ENCODE assay signal across 30 mouse cellular contexts in the genomic region with DNA sequence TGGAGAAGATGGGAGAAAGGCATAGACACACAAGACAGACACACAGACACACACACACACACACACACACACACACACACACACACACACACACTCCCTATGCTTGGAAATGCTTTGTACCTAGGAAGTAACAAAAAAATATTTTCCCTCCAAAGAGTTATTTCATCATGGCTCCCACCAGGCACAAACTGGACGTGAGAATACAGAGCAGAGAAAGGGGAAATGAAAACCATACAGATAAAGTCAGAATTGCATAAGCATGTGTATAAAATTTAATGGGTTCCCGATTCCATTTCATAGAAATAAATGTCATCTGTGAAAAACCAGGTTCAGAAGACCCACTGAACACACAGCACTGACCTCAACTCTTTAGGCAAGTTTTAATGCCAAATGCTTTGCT.
"Had no signal": no experiment of that assay in that cellular context is flagged by ENCODE, and none has a peak within 500 bp of the region (broad histone marks: within the 10 kb centered on the region; RNA-seq: fewer than 3 reads in every experiment).

No protein-coding gene starts in this region.

- H3K36me3 ChIP-seq: embryonic facial prominence, embryonic 10.5 days; embryonic facial prominence, embryonic 12.5 days; embryonic facial prominence, embryonic 13.5 days; embryonic facial prominence, embryonic 15.5 days; forebrain, embryonic 10.5 days; forebrain, embryonic 12.5 days; forebrain, embryonic 15.5 days had no signal

- H3K4me2 ChIP-seq: embryonic facial prominence, embryonic 12.5 days; embryonic facial prominence, embryonic 13.5 days; embryonic facial prominence, embryonic 15.5 days; forebrain, embryonic 12.5 days; forebrain, embryonic 13.5 days; forebrain, embryonic 15.5 days had no signal

- H3K4me1 ChIP-seq: embryonic facial prominence, embryonic 12.5 days had no signal

- ATAC-seq: forebrain, embryonic 13.5 days; forebrain, embryonic 14.5 days; forebrain, embryonic 15.5 days; forebrain, embryonic 16.5 days; forebrain, postnatal 0 days had no signal

- H3K9ac ChIP-seq: embryonic facial prominence, embryonic 12.5 days; embryonic facial prominence, embryonic 13.5 days; embryonic facial prominence, embryonic 15.5 days; forebrain, embryonic 12.5 days; forebrain, embryonic 13.5 days; forebrain, embryonic 15.5 days; forebrain, postnatal 0 days had no signal

- DNase-seq: cerebellum, adult 18-20 months; cerebellum, adult 2 months; cerebellum, adult 8-10 months; cerebellum, adult 9-10 months; cerebellum, adult 9-11 months; cerebellum, postnatal 10 days; cerebellum, postnatal 14 days; cerebellum, postnatal 25 days; cerebellum, postnatal 36 days; embryo, embryonic 11 days; forebrain, postnatal 0 days; gastrocnemius, adult 2 months; gastrocnemius, postnatal 10 days; gastrocnemius, postnatal 14 days; gastrocnemius, postnatal 25 days; gastrocnemius, postnatal 36 days; heart, adult 11 months; heart, adult 18-20 months; heart, adult 2 months had no signal

- H3K27me3 ChIP-seq: embryonic facial prominence, embryonic 15.5 days; forebrain, embryonic 12.5 days; forebrain, embryonic 13.5 days; forebrain, embryonic 15.5 days had no signal

- H3K9me3 ChIP-seq: embryonic facial prominence, embryonic 10.5 days; embryonic facial prominence, embryonic 12.5 days; embryonic facial prominence, embryonic 13.5 days; embryonic facial prominence, embryonic 15.5 days; forebrain, embryonic 10.5 days; forebrain, embryonic 12.5 days; forebrain, embryonic 13.5 days had no signal

- H3K4me3 ChIP-seq: embryonic facial prominence, embryonic 10.5 days; embryonic facial prominence, embryonic 12.5 days; embryonic facial prominence, embryonic 13.5 days; embryonic facial prominence, embryonic 15.5 days; erythroblast, embryonic 14.5 days; forebrain, embryonic 10.5 days; forebrain, embryonic 12.5 days; forebrain, embryonic 13.5 days; forebrain, embryonic 15.5 days; gastrocnemius, adult 2 months; heart, adult 2 months had no signal

- H3K27ac ChIP-seq: embryonic facial prominence, embryonic 10.5 days; embryonic facial prominence, embryonic 12.5 days; embryonic facial prominence, embryonic 13.5 days; embryonic facial prominence, embryonic 15.5 days; forebrain, embryonic 10.5 days; forebrain, embryonic 12.5 days; forebrain, embryonic 13.5 days; forebrain, embryonic 15.5 days; gastrocnemius, adult 2 months; heart, adult 2 months had no signal
